In the genomic region with DNA sequence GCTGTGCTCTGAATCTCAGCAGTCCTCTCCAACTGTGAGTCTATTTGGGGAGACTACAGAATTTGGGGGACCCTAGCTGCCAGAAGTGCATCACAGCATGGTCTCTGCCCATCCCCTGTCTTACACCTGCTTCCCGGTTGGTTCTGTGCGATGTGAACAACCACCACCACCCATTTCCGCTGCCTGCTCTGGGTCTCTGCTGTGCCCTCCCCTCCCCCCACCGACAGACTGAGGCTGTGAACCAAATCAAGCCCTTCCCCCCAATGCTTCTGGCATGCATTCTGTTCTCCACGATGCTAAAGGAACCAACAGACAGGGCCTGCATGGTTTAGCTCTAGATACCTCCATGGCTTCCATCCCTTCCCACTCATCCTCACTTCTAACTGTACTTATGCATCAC, we compare ENCODE assay signal across 25 mouse cellular contexts.
A peak's percentile ranks its signal among the peaks of the same experiment; 100 is the strongest.
DNase-seq lines count a peak whose midpoint lies in the region; ATAC-seq lines count a peak whose summit lies in the region.
"Had no signal": no experiment of that assay in that cellular context is flagged by ENCODE, and none has a peak within 500 bp of the region (broad histone marks: within the 10 kb centered on the region; RNA-seq: fewer than 3 reads in every experiment).

No protein-coding gene starts in this region.

- 31% methylated on average over 5 of the region's 5 CpGs for WGBS in heart, embryonic 10.5 days
- WGBS in limb, embryonic 10.5 days: 42% methylated on average over 5 of the region's 5 CpGs

- peak; percentile 61 for ATAC-seq in CD4-positive, CD25-positive, alpha-beta regulatory T cell, adult 4 months
- ATAC-seq in frontal cortex, adult (ENCODE audit: low TSS enrichment): no peak
- ATAC-seq: forebrain, embryonic 14.5 days; inflammation-experienced regulatory T-cells, adult 6 months; lung, postnatal 0 days had no signal

- H3K27me3 ChIP-seq in splenic B cell, adult 2 months (ENCODE audit: control insufficient read depth, insufficient read depth, low read length, poor library complexity, severe bottlenecking): no peaks in the 10 kb centered on the region
- peaks cover 8% of the 10 kb centered on the region; the same call in 1 of the 2 replicates for H3K27me3 ChIP-seq in heart, embryonic 10.5 days (ENCODE audit: insufficient read depth, poor library complexity, severe bottlenecking)
- peaks cover 17% of the 10 kb centered on the region for H3K27me3 ChIP-seq in limb, embryonic 10.5 days (ENCODE audit: low read depth, poor library complexity, severe bottlenecking)
- H3K27me3 ChIP-seq: heart, embryonic 12.5 days had no signal

- H3K4me1 ChIP-seq in heart, embryonic 10.5 days: peaks cover 19% of the 10 kb centered on the region
- H3K4me1 ChIP-seq in limb, embryonic 10.5 days: peaks cover 26% of the 10 kb centered on the region

- H3K27ac ChIP-seq in heart, embryonic 10.5 days: no peak overlapping the region
- no peak overlapping the region for H3K27ac ChIP-seq in limb, embryonic 10.5 days
- H3K27ac ChIP-seq: embryonic facial prominence, embryonic 15.5 days; hindbrain, embryonic 14.5 days; limb, embryonic 15.5 days; liver, embryonic 13.5 days; macrophage had no signal

- H3K4me3 ChIP-seq in heart, embryonic 10.5 days: no peak overlapping the region
- no peak overlapping the region for H3K4me3 ChIP-seq in limb, embryonic 10.5 days
- H3K4me3 ChIP-seq: embryonic facial prominence, embryonic 15.5 days; heart, embryonic 12.5 days; limb, embryonic 15.5 days; liver, embryonic 13.5 days had no signal

- peak; percentile 24 to 31 for DNase-seq in B cell, adult 2 months
- peak; percentile 39 for DNase-seq in splenic B cell, adult 2 months (ENCODE audit: low read depth, low spot score)
- DNase-seq in thymus, postnatal 25 days: peak; percentile 48
- no peak for DNase-seq in heart, embryonic 10.5 days (ENCODE audit: low spot score)
- no peak for DNase-seq in limb, embryonic 10.5 days (ENCODE audit: low spot score)
- DNase-seq: adrenal gland, postnatal 25 days; cerebellum, adult 18-20 months; gastrocnemius, postnatal 36 days; heart, adult 18-20 months; kidney, adult 11 months; left cerebral cortex, postnatal 4 days; liver, embryonic 13.5 days; lung, adult 18-20 months; midbrain, embryonic 14.5 days; right cerebral cortex, postnatal 25 days had no signal

- no peaks in the 10 kb centered on the region for H3K9me3 ChIP-seq in heart, embryonic 10.5 days
- no peaks in the 10 kb centered on the region for H3K9me3 ChIP-seq in limb, embryonic 10.5 days (replicated peaks)
- H3K9me3 ChIP-seq: embryonic facial prominence, embryonic 15.5 days; limb, embryonic 15.5 days; liver, embryonic 13.5 days had no signal

- no peaks in the 10 kb centered on the region for H3K36me3 ChIP-seq in splenic B cell, adult 2 months (ENCODE audit: control insufficient read depth, insufficient read depth, low read length, poor library complexity, severe bottlenecking)
- H3K36me3 ChIP-seq in heart, embryonic 10.5 days: no peaks in the 10 kb centered on the region
- H3K36me3 ChIP-seq in limb, embryonic 10.5 days: no peaks in the 10 kb centered on the region
- H3K36me3 ChIP-seq: embryonic facial prominence, embryonic 15.5 days; heart, embryonic 12.5 days; limb, embryonic 15.5 days; liver, embryonic 13.5 days had no signal

Comparison
In these comparisons a context has a peak if more than half of its experiments do, and no peak if none do; other contexts are left out.
1. DNase-seq: peak in B cell, adult 2 months (2 of 2), splenic B cell, adult 2 months (single experiment) and thymus, postnatal 25 days (single experiment); none in heart, embryonic 10.5 days (single experiment) and limb, embryonic 10.5 days (single experiment).